Mouse (Mus musculus) forebrain, embryonic 13.5 days (tissue): ENCODE data around the gene Spast. TPM values are rescaled to one million over a fixed set of nuclear protein-coding genes. Genes with fewer than 3 reads are reported as not detected.
"Not testable (repeated sequence)": the region's sequence is repeated elsewhere in the genome, so short reads cannot be mapped to it uniquely, and the experiment has no call there.

Source experiments
- ATAC-seq: fragments of 200-750 bp; cut with Nextera tagmentation; 2 replicates; pipeline ENCODE4 v1.8.0; 2017
- H3K27ac ChIP-seq: fragments of 300-500 bp; sonication (generic); 2 replicates; pipeline ENCODE4 v1.5.1; 2015; ENCODE audit warnings: inconsistent platforms, mild to moderate bottlenecking, moderate library complexity
- H3K27me3 ChIP-seq: fragments of 300-500 bp; sonication (generic); 2 replicates; pipeline ENCODE4 v1.6.1; 2015; ENCODE audit warnings: mild to moderate bottlenecking, inconsistent platforms
- H3K36me3 ChIP-seq: fragments of 300-500 bp; sonication (generic); 2 replicates; pipeline ENCODE4 v1.6.1; 2015; ENCODE audit warnings: mild to moderate bottlenecking, inconsistent platforms; ENCODE audit not compliant: poor library complexity, severe bottlenecking
- H3K4me1 ChIP-seq: fragments of 300-500 bp; sonication (generic); 2 replicates; pipeline ENCODE4 v1.6.1; 2015; ENCODE audit warnings: inconsistent platforms
- H3K4me2 ChIP-seq: fragments of 300-500 bp; sonication (generic); 2 replicates; pipeline ENCODE4 v1.6.1; 2015; ENCODE audit warnings: inconsistent platforms, mild to moderate bottlenecking, moderate library complexity
- H3K4me3 ChIP-seq: fragments of 300-500 bp; sonication (generic); 2 replicates; pipeline ENCODE4 v1.5.1; 2015; ENCODE audit warnings: mild to moderate bottlenecking, inconsistent platforms
- H3K9ac ChIP-seq: fragments of 300-500 bp; sonication (generic); 2 replicates; pipeline ENCODE4 v1.6.1; 2015; ENCODE audit warnings: mild to moderate bottlenecking, inconsistent platforms
- H3K9me3 ChIP-seq: fragments of 300-500 bp; sonication (generic); replicated peaks from 2 replicates; pipeline ENCODE4 v1.6.1; 2016; ENCODE audit warnings: inconsistent platforms
- WGBS: fragments of 180-500 bp; shearing (Covaris S2); methylation state at CpG from one replicate; pipeline ENCODE4 v1.1.7; 2015; 5-methylcytosine and 5-hydroxymethylcytosine counted together
- polyA plus RNA-seq: library from polyadenylated mRNA; unstranded; fragments of >200 nt; fragmentation: Nextera tagmentation; extraction: Ambion mirVana; gene quantifications from 2 replicates; pipeline ENCODE4 v1.2.1, GENCODE M21; 2015

Gene Spast
- 25.3 and 25.7 TPM in 2 replicates for polyA plus RNA-seq

DNA sequence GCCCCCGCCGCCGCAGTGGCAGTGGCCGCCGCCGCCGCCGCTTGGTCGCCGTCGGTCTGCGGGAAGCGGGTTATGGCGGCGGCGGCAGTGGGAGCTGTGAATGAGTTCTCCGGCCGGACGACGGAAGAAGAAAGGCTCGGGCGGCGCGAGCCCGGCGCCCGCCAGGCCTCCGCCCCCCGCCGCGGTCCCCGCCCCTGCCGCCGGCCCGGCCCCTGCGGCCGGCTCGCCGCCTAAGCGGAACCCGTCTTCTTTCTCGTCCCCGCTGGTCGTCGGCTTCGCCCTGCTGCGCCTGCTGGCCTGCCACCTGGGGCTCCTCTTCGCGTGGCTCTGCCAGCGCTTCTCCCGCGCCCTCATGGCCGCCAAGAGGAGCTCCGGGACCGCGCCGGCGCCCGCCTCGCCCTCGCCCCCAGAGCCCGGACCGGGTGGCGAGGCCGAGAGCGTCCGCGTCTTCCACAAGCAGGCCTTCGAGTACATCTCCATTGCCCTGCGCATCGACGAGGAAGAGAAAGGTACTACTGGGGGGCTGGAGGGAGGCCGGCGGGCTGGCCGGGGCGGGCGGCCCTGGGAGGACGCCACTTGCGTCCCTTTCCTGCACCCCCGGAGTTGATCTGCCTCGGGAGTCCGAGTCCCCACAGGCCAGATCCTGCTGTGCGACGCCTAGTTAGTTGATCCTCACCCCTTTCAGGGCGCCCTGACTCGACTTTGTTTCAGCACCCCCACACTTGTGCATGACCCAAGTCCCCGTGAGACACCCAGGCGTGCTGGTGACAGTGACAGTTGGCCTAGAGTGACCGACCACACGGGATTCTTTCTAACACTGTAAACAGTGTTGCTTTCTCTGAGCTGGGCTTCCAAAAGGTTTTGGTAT, at the start of gene Spast:
Gene Spast (plus strand): TSS at position 51 of the 868 bp plus-strand sequence.
- Histone ChIP-seq H3K9me3 (no peaks in the 10 kb centered on the region), H3K27ac (peak within 1 kb of the TSS; percentile 98), H3K36me3 (peaks cover 5% of the 10 kb centered on the region), H3K27me3 (no peaks in the 10 kb centered on the region), H3K4me3 (peak within 1 kb of the TSS; percentile 98), H3K4me2 (peak within 1 kb of the TSS; percentile 76), H3K9ac (peak within 1 kb of the TSS; percentile 99), H3K4me1 (peaks cover 43% of the 10 kb centered on the region)
- WGBS, result under 1% methylated on average over 52 of the region's 90 CpGs
- ATAC-seq, result peak; percentile 72

DNA sequence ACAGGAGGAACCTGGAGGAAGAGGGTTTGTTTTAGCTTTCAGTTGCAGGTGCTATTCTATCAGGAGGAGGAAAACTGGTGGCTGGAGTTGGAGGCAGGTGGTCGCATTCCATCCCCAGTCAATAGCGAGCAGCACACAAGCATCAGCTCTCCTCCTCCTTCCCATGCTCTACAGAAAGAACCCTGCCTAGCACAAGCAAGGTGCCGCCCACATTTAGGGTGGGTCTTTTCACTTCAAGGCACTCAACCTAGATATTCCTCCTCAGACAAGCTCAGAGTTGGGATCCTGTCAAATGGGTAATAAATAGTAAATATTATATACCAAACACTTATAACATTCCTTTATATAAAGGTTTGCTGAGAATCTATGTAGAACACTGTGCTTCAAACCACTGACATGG, 48.6 kb upstream of the Spast start:
- Histone ChIP-seq H3K27me3 (no peaks in the 10 kb centered on the region), H3K9ac (no peak overlapping the region), H3K4me2 (no peak overlapping the region), H3K9me3 (peaks cover 7% of the 10 kb centered on the region; the same call in 1 of the 2 replicates), H3K36me3 (peaks cover 10% of the 10 kb centered on the region), H3K27ac (no peak overlapping the region), H3K4me3 (no peak overlapping the region), H3K4me1 (peaks cover 25% of the 10 kb centered on the region)
- ATAC-seq, result no peak
- WGBS, result 73% methylated on average over 3 of the region's 3 CpGs

DNA sequence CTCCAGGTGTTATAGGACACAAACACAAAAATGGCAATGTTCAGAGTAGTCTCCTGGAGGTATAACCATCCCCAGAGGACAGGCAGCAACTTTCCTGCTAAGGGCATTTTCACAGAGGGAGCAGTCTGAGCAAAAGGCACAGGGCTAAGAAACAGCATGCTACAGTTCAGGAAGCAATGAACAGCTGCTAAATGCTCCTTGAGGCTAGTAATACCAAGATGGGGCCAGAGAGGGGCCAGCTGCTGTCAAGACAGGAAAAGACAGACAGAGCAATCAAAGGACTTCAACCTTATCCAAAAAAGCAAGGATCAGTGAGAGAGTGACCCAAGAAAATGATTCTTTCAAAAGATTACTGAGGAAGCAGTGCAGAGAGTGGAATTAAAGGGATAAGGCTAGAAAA, 47.9 kb upstream of the Spast start:
- Histone ChIP-seq H3K9me3 (peaks cover 7% of the 10 kb centered on the region; the same call in 1 of the 2 replicates), H3K27me3 (no peaks in the 10 kb centered on the region), H3K36me3 (peaks cover 10% of the 10 kb centered on the region), H3K4me2 (no peak overlapping the region), H3K9ac (0 out of 2 replicates have a peak overlapping the region, but pooled peaks have one; percentile 16), H3K4me1 (peaks cover 25% of the 10 kb centered on the region), H3K27ac (no peak overlapping the region), H3K4me3 (no peak overlapping the region)
- no peak for ATAC-seq

DNA sequence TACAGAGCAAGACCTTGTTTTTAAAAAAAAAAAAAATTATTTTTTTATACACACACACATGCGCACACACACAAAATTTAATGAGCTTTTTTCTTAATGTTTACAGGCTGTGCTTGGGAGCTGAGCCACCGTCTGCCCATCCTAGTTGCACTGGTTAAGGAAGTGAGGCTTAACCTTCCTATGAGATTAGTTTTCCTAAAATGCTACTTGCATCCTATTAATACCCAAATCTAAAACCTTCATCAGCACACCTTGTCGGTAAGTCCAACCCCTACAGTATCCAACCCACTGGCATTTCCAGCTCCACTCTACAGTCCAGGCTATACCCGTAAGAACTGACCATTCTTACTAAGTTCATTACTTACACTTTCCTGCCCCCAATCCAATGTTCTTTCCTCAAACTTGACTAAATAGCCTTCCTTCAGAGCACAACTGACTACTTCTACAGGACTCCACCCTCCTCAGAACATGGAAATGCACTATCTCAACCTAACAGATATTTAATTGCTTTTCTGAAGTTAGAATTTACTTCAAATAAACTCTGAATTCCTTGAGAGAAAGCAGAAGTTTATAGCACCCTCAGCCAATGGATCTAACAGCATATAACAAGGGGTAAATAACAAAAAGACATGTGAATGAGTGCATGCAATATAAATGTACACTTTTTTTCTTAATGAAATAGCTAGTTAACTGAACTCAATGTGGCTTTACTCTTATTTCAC, 47.0 kb upstream of the Spast start:
- H3K4me2 ChIP-seq, result no peak overlapping the region

DNA sequence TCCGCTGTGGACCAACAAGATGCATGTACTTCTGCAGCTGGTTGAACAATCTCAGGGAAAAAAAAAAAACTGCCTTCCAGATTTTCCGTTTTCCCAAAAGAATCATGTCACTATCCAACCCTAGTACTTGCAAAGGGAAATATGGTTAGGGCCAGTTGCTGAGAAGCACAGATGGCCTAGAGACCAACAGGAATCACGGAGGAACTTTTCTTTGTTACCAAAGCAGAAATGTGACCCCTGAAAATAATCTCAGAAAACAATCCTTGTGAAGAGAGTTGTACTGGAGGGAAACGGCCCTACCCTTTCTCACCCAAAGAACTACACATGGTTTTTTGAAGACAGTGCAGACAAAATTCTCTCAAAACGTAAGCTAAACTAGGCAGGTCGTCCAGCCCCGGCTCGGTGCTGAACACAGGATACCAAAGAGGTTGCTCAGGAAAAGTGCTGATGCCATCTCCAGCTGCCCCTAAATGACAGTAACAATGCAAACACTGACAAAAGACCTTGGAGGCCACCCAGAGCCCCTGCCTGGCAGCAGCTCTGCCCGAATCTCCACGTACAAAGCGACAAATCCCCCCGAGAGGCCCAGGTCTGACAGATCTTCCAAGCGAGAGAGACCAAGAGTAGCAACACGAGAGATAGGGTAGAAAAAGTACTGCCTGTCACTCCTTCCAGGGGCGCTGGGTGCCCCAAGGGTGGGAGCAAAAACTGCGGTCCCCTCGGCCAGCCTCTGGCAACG, 44.9 kb upstream of the Spast start:
- H3K27me3 ChIP-seq, result no peaks in the 10 kb centered on the region
- WGBS, result 1% methylated on average over 18 of the region's 18 CpGs
- H3K4me2 ChIP-seq, result peak overlapping the region; percentile 71
- peak overlapping the region; percentile 97 for H3K9ac ChIP-seq
- peak overlapping the region; percentile 96 for H3K27ac ChIP-seq
- peaks cover 3% of the 10 kb centered on the region for H3K36me3 ChIP-seq
- ATAC-seq, result no peak
- peak overlapping the region; percentile 94 for H3K4me3 ChIP-seq
- H3K9me3 ChIP-seq, result no peaks in the 10 kb centered on the region
- H3K4me1 ChIP-seq, result peaks cover 25% of the 10 kb centered on the region

More for the DNA sequence above, 47.0 kb upstream of the Spast start:
- Histone ChIP-seq H3K4me3 (no peak overlapping the region), H3K27me3 (no peaks in the 10 kb centered on the region), H3K9me3 (peaks cover 7% of the 10 kb centered on the region; the same call in 1 of the 2 replicates), H3K36me3 (peaks cover 10% of the 10 kb centered on the region), H3K27ac (no peak overlapping the region), H3K9ac (no peak overlapping the region), H3K4me1 (peaks cover 25% of the 10 kb centered on the region)
- 84% methylated on average over 4 of the region's 4 CpGs for WGBS
- no peak for ATAC-seq

DNA sequence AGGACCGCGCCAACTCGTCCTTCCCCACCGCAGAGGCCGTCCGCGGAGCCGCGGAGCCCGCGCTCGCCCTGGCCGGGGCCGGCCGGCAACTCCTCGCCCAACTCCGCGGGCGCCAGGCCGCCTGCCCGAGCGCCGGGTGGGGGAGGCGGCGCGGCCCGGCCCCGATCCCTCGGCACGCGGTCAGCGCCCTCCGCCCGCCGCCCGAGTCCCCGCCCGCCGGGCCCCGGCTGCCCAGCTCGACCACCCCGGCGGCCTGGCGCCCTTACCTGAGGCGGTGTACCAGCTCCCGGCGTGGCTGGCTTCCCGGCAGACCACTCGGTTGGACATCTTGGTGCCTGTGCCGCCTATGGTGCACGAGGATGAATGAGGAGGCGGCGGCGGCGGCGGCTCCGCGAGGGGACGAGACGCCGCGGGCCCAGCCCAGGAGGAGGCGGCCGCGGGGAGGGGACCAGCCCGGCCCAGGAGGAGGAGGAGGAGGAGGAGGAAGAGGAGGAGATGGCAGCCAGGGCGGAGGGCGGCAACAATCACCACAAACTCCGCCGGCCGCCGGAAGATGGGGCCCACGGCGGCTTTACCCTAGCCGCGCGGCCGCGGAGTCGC, 44.3 kb upstream of the Spast start:
- peak overlapping the region; percentile 97 for H3K9ac ChIP-seq
- H3K36me3 ChIP-seq, result peaks cover 8% of the 10 kb centered on the region
- peak overlapping the region; percentile 71 for H3K4me2 ChIP-seq
- peaks cover 25% of the 10 kb centered on the region for H3K4me1 ChIP-seq
- H3K27ac ChIP-seq, result peak overlapping the region; percentile 96
- no peaks in the 10 kb centered on the region for H3K27me3 ChIP-seq
- H3K9me3 ChIP-seq, result no peaks in the 10 kb centered on the region
- WGBS, result under 1% methylated on average over 66 of the region's 80 CpGs
- peak; percentile 80 for ATAC-seq
- peak overlapping the region; percentile 94 for H3K4me3 ChIP-seq

DNA sequence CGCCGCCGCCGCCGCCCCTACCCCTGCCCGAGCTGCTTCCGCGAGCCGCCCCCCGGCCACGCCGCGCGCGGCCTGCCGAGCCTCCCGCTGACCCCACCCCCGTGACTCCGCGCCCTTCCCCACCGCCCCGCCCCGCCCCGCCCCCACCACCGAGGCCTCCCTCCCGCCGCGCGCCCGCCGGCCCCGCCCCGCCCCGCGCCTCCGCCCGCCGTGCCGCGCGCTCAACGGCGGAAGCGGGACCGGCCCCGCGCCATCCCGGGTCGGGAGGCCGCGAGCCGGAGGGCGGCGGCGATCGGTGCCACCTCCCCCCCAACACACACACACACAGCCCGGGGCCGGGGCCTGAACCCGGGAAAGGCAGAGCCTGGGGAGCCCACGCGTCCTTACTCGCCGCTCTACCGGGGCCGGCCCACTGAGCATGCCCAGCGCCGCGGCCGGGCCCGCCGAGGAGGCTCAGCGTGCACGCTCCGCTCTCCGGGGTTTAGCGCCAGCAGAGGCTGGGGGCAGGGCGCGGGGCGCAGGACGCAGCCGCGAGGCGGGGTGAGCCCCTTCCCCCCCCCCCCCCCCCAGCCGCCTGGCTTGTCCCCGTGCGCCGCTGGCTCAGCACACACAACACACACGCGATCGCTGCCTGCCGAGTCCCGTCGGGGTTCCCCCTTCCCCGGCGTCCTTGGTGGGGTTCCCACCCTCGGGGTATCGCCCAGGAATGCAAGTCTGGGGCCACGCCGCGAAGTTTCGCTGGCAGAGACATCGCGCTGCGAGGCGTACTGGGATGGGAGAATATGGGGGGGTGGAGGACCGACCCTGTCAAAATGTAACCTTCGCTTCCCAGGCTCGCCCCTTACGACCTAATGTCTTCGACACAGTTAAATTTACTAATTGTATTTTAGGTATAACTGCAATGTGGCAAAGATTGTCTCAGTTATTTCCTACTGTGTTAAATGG, 43.5 kb upstream of the Spast start, which contains the start of gene Memo1:
Gene Memo1 (minus strand): TSS at position 496 of the 945 bp plus-strand sequence.
- H3K27me3 ChIP-seq, result no peaks in the 10 kb centered on the region
- ATAC-seq, result peak; percentile 94
- H3K9ac ChIP-seq, result peak within 1 kb of the TSS; percentile 97
- under 1% methylated on average over 33 of the region's 110 CpGs for WGBS
- H3K4me2 ChIP-seq, result peak within 1 kb of the TSS; percentile 71
- peaks cover 25% of the 10 kb centered on the region for H3K4me1 ChIP-seq
- no peaks in the 10 kb centered on the region for H3K9me3 ChIP-seq
- peak within 1 kb of the TSS; percentile 96 for H3K27ac ChIP-seq
- peaks cover 14% of the 10 kb centered on the region for H3K36me3 ChIP-seq
- H3K4me3 ChIP-seq, result peak within 1 kb of the TSS; percentile 94

DNA sequence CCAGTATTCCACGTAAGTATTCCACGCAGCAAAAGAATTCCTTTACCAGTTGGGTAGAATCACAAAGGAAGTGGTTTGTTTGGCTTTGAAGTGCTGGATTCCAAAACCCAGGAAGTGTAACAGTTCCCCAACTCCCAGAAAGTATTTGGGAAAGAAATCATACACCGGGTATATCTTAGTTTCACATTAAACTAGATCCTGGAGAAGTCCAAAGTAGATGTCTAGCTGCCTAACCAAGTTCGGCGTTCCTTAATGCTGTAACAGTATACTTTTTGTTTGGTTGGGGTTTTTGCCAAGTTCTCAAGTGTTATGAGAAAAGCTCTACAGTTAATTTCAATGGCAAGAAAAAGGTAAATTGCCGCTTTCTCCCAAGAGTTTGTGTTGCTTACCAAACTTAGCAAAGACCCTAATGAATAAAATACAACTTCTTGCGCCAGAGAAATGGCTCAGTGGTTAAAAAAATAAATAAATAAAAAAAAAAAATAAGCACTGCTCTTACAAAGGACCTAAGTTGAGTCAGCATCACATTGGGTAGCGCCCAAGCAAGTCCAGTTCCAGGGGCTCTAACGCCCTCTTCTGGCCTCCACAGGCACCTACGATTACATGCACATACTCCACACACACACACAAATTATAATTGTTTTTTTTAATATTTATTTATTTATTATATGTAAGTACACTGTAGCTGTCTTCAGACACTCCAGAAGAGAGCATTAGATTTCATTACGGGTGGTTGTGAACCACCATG, 42.5 kb upstream of the Spast start:
- Histone ChIP-seq H3K4me1 (peaks cover 19% of the 10 kb centered on the region), H3K4me3 (peak overlapping the region; percentile 94), H3K36me3 (peaks cover 20% of the 10 kb centered on the region), H3K9ac (peak overlapping the region; percentile 97), H3K27me3 (no peaks in the 10 kb centered on the region), H3K4me2 (peak overlapping the region; percentile 71), H3K27ac (peak overlapping the region; percentile 96), H3K9me3 (no peaks in the 10 kb centered on the region)
- 51% methylated on average over 11 of the region's 11 CpGs for WGBS
- ATAC-seq, result no peak

DNA sequence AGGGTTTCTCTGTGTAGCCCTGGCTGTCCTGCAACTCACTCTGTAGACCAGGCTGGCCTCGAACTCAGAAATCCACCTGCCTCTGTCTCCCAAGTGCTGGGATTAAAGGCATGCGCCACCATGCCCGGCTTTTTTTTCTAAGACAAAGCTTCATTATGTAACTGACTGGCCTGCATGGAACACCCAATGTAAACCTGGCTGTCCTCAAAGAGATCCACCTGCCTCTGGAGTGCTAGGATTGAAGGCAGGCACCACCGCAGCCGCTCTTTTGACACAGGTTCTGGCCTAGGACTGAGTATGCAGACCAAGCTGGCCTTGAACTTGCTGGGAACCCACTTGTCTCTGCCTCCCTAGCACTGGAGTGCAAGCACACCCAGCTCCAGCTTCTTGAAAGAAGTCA, 41.8 kb upstream of the Spast start:
- not testable (repeated sequence) for H3K9ac ChIP-seq, H3K9me3 ChIP-seq, H3K27me3 ChIP-seq, H3K4me2 ChIP-seq, H3K4me3 ChIP-seq, ATAC-seq, H3K27ac ChIP-seq
- WGBS, result 90% methylated on average over 5 of the region's 5 CpGs
- H3K36me3 ChIP-seq, result peaks cover 28% of the 10 kb centered on the region
- peaks cover 15% of the 10 kb centered on the region for H3K4me1 ChIP-seq

DNA sequence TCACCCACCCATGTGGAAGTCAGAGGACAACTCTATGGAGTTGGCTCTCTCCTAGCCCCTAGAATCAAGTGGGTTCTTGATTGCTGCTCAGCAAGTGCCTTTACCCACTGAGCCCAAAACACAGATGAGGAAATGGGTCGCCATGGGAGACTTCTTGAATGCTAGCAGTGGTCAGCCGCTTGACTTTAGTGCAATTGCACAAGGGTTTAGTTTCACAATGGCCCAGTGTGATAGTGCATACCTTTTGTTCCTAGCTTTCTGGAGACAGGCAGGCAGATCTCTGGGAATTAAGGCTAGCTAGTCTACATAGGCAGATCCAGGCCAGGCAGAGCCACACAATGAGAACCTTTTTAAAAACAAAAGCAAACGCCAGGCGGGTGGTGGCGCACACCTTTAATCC, 38.7 kb upstream of the Spast start:
- Histone ChIP-seq H3K4me3 (no peak overlapping the region), H3K9me3 (no peaks in the 10 kb centered on the region), H3K4me2 (no peak overlapping the region), H3K36me3 (peaks cover 47% of the 10 kb centered on the region), H3K4me1 (no peaks in the 10 kb centered on the region), H3K27ac (no peak overlapping the region), H3K9ac (no peak overlapping the region), H3K27me3 (no peaks in the 10 kb centered on the region)
- 88% methylated on average over 5 of the region's 5 CpGs for WGBS
- ATAC-seq, result no peak
